ENCODE assay signal across 9 mouse cellular contexts in the genomic region with DNA sequence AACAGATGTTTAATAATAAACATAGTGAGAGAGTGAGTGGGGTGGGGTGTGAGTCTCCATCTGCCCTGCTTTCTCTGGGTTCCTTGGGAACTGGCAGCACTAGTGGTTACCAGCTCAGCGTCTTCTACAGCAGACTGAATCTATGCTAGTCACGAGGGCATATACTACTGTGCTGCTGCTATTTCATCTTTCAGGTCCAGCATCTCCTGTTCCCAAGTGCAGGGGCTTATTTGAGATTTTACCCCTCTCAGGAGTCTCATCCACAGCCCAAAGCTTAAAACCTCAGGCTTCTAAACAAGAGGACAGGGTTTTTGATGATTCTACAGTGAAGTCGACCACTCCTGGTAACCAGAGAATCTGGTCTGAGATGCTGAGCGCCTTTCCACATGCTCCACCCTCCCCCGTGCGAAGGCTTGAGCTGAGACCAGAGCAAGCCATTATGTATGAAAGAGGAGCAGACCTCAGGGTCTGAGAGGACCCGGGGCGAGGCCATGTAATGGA. TPM values are rescaled to one million over a fixed set of nuclear protein-coding genes. Genes with fewer than 3 reads are reported as not detected.
DNase-seq lines count a peak whose midpoint lies in the region; ATAC-seq and TF ChIP-seq lines count a peak whose summit lies in the region.
"Had no signal": no experiment of that assay in that cellular context is flagged by ENCODE, and none has a peak within 500 bp of the region (broad histone marks: within the 10 kb centered on the region; RNA-seq: fewer than 3 reads in every experiment).

No protein-coding gene starts in this region.

- no peak overlapping the region for H3K9ac ChIP-seq in intestine, embryonic 15.5 days
- H3K9ac ChIP-seq in intestine, embryonic 16.5 days (ENCODE audit: low read depth, low read length) = no peak overlapping the region
- no peak overlapping the region for H3K9ac ChIP-seq in limb, embryonic 14.5 days (ENCODE audit: low read depth, low read length, severe bottlenecking)
- H3K9ac ChIP-seq in stomach, embryonic 14.5 days (replicated peaks; ENCODE audit: low read depth, low read length) = no peak overlapping the region

- no peaks in the 10 kb centered on the region for H3K9me3 ChIP-seq in intestine, embryonic 15.5 days
- H3K9me3 ChIP-seq in intestine, embryonic 16.5 days (ENCODE audit: control insufficient read depth, low read length) = no peaks in the 10 kb centered on the region
- H3K9me3 ChIP-seq in hindbrain, embryonic 10.5 days = no peaks in the 10 kb centered on the region
- no peaks in the 10 kb centered on the region for H3K9me3 ChIP-seq in limb, embryonic 14.5 days (ENCODE audit: control insufficient read depth, low read length)
- no peaks in the 10 kb centered on the region for H3K9me3 ChIP-seq in stomach, embryonic 14.5 days (ENCODE audit: control insufficient read depth, low read depth, low read length)

- no peak overlapping the region for H3K4me3 ChIP-seq in intestine, embryonic 15.5 days (replicated peaks)
- no peak overlapping the region; the same call in 1 of the 2 replicates for H3K4me3 ChIP-seq in intestine, embryonic 16.5 days (ENCODE audit: low read length)
- peak overlapping the region; percentile 78 for H3K4me3 ChIP-seq in hindbrain, embryonic 10.5 days
- H3K4me3 ChIP-seq in limb, embryonic 14.5 days (replicated peaks; ENCODE audit: low read length) = peak overlapping the region; percentile 54
- peak overlapping the region; percentile 57; the same call in 1 of the 2 replicates for H3K4me3 ChIP-seq in stomach, embryonic 14.5 days (ENCODE audit: low read depth, low read length)
- H3K4me3 ChIP-seq: erythroblast, embryonic 14.5 days had no signal

- H3K4me1 ChIP-seq in intestine, embryonic 15.5 days (replicated peaks) = peaks cover 9% of the 10 kb centered on the region; the same call in 1 of the 2 replicates
- H3K4me1 ChIP-seq in intestine, embryonic 16.5 days (ENCODE audit: control insufficient read depth, insufficient read depth, low read length) = peaks cover 2% of the 10 kb centered on the region; the same call in 1 of the 2 replicates
- peaks cover 27% of the 10 kb centered on the region for H3K4me1 ChIP-seq in hindbrain, embryonic 10.5 days (replicated peaks)
- H3K4me1 ChIP-seq in limb, embryonic 14.5 days (ENCODE audit: control insufficient read depth, insufficient read depth, low read length) = 0 out of 2 replicates have a peak, but pooled peaks cover 3% of the 10 kb centered on the region
- H3K4me1 ChIP-seq in stomach, embryonic 14.5 days (ENCODE audit: control insufficient read depth, insufficient read depth, low read length) = no peaks in the 10 kb centered on the region

- peak; percentile 24 for DNase-seq in hindbrain, embryonic 10.5 days (ENCODE audit: low spot score)
- no peak for DNase-seq in limb, embryonic 14.5 days (ENCODE audit: low spot score)
- DNase-seq in ovary, adult 18-20 months (ENCODE audit: low spot score) = no peak
- DNase-seq in cerebellum, postnatal 4 days (ENCODE audit: low spot score in 2 of 2) = no peak

- H3K36me3 ChIP-seq in intestine, embryonic 15.5 days = no peaks in the 10 kb centered on the region
- no peaks in the 10 kb centered on the region for H3K36me3 ChIP-seq in intestine, embryonic 16.5 days (ENCODE audit: control insufficient read depth, insufficient read depth, low read length)
- H3K36me3 ChIP-seq in hindbrain, embryonic 10.5 days = no peaks in the 10 kb centered on the region
- no peaks in the 10 kb centered on the region for H3K36me3 ChIP-seq in limb, embryonic 14.5 days (ENCODE audit: control insufficient read depth, insufficient read depth, low read length)
- H3K36me3 ChIP-seq in stomach, embryonic 14.5 days (ENCODE audit: control insufficient read depth, insufficient read depth, low read length) = no peaks in the 10 kb centered on the region

- no peak for ATAC-seq in intestine, embryonic 15.5 days
- no peak for ATAC-seq in intestine, embryonic 16.5 days
- ATAC-seq in limb, embryonic 14.5 days (ENCODE audit: low FRiP score, low read depth) = no peak
- no peak for ATAC-seq in stomach, embryonic 14.5 days (ENCODE audit: insufficient number of reproducible peaks, insufficient read depth, low FRiP score, low read depth)
- no peak for ATAC-seq in megakaryocyte, adult 5-6 weeks (ENCODE audit: poor library complexity, severe bottlenecking)

- whole genome bisulfite sequencing in intestine, embryonic 15.5 days = 10% methylated on average over 8 of the region's 8 CpGs
- 10% methylated on average over 8 of the region's 8 CpGs for WGBS in intestine, embryonic 16.5 days
- WGBS in hindbrain, embryonic 10.5 days = 17% methylated on average over 8 of the region's 8 CpGs
- WGBS in limb, embryonic 14.5 days = 3% methylated on average over 8 of the region's 8 CpGs
- 9% methylated on average over 8 of the region's 8 CpGs for WGBS in stomach, embryonic 14.5 days

- H3K4me2 ChIP-seq in intestine, embryonic 15.5 days (replicated peaks) = peak overlapping the region; percentile 96; the same call in 1 of the 2 replicates
- no peak overlapping the region for H3K4me2 ChIP-seq in intestine, embryonic 16.5 days (ENCODE audit: low read depth, low read length)
- peak overlapping the region; percentile 88 for H3K4me2 ChIP-seq in limb, embryonic 14.5 days (replicated peaks; ENCODE audit: low read depth, low read length, severe bottlenecking)
- peak overlapping the region; percentile 99 for H3K4me2 ChIP-seq in stomach, embryonic 14.5 days (replicated peaks; ENCODE audit: low read depth, low read length)

- no peak overlapping the region for H3K27ac ChIP-seq in intestine, embryonic 15.5 days
- H3K27ac ChIP-seq in intestine, embryonic 16.5 days (ENCODE audit: low read length) = no peak overlapping the region
- peak overlapping the region; percentile 88 for H3K27ac ChIP-seq in hindbrain, embryonic 10.5 days
- H3K27ac ChIP-seq in limb, embryonic 14.5 days (replicated peaks; ENCODE audit: low read depth, low read length) = no peak overlapping the region
- no peak overlapping the region for H3K27ac ChIP-seq in stomach, embryonic 14.5 days (ENCODE audit: low read length)

- no peak for TF ChIP-seq POLR2A in limb, embryonic 14.5 days (IDR thresholded peaks at IDR 0.05; ENCODE audit: borderline replicate concordance, extremely low read depth, insufficient read depth, insufficient read length)

- H3K27me3 ChIP-seq in intestine, embryonic 15.5 days (replicated peaks) = peaks cover 25% of the 10 kb centered on the region
- H3K27me3 ChIP-seq in intestine, embryonic 16.5 days (replicated peaks; ENCODE audit: control insufficient read depth, insufficient read depth, low read length) = peaks cover 20% of the 10 kb centered on the region
- peaks cover 44% of the 10 kb centered on the region for H3K27me3 ChIP-seq in hindbrain, embryonic 10.5 days (ENCODE audit: insufficient read depth, poor library complexity, severe bottlenecking)
- peaks cover 7% of the 10 kb centered on the region; the same call in 1 of the 2 replicates for H3K27me3 ChIP-seq in limb, embryonic 14.5 days (ENCODE audit: control insufficient read depth, insufficient read depth, low read length)
- H3K27me3 ChIP-seq in stomach, embryonic 14.5 days (ENCODE audit: control insufficient read depth, insufficient read depth, low read length) = 0 out of 2 replicates have a peak, but pooled peaks cover 7% of the 10 kb centered on the region

RNA-seq across cellular contexts. Expression of gene Epha5, which starts 2.2 kb away (rescaled TPM):
- 1.3 and 1.5 TPM in 2 replicates for polyA plus RNA-seq in intestine, embryonic 15.5 days (2015; fragmentation: Nextera tagmentation; extraction: Ambion mirVana)
- 0.60 and 0.70 TPM in 2 replicates for polyA plus RNA-seq in intestine, embryonic 16.5 days (2015; fragmentation: Nextera tagmentation; extraction: Ambion mirVana)
- polyA plus RNA-seq in hindbrain, embryonic 10.5 days (2016; fragmentation: Nextera tagmentation; extraction: Ambion mirVana) = 10.2 and 17.1 TPM in 2 replicates
- polyA plus RNA-seq in limb, embryonic 14.5 days (2012; rRNA removed) = 4.0 and 4.8 TPM in 2 replicates
- 6.2 and 6.9 TPM in 2 replicates for polyA plus RNA-seq in limb, embryonic 14.5 days (2014; fragmentation: Nextera tagmentation; extraction: Ambion mirVana)
- 5.9 and 6.6 TPM in 2 replicates for polyA plus RNA-seq in stomach, embryonic 14.5 days (2014; fragmentation: Nextera tagmentation; extraction: Ambion mirVana)
- total RNA-seq in megakaryocyte, adult 5-6 weeks (2015) = not detected in 2 replicates
- not detected in 2 replicates for total RNA-seq in megakaryocyte, adult 5-6 weeks (2017)
- polyA plus RNA-seq: erythroblast, embryonic 14.5 days had no signal

Comparison
In these comparisons a context has a peak if more than half of its experiments do, and no peak if none do; other contexts are left out.
1. H3K4me3 ChIP-seq: peak in hindbrain, embryonic 10.5 days (single experiment), limb, embryonic 14.5 days (single experiment) and stomach, embryonic 14.5 days (single experiment); none in intestine, embryonic 15.5 days (single experiment) and intestine, embryonic 16.5 days (single experiment).